Comparison of ENCODE assay signal across 15 mouse cellular contexts in the genomic region with DNA sequence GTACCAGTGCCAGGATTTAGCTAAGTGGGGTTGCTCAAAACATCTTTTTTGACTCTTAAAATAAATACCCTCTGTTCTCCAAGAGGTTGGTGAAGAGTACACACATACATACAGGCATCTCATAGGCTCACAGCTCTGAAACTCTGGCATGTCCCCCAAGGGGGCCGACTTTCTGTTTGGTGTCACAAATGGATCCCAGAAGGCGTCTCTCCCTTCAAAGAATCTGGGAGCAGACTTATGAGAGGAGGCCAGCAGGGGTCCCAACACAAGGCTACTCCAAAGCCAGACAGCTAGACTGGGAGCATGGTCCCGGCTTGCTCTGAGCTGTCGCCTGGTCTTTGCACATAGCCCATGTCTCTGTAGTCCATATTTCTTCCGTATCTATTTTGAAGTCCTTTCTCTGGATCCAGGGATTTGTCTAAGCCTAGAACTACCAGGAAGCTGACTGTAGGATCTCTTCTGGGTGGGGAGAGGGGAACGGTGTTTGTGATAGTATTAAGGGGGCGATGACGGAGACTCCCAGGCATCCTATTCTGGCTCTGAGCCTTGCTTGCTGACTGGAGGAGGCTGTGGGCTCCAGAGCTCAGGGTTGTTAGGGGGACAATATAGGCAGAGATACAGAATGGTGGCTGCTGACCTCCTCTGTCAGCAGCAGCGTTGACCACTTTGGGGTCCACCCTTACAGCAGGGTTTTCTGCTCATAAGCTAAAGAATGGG.
A peak's percentile ranks its signal among the peaks of the same experiment; 100 is the strongest.
DNase-seq lines count a peak whose midpoint lies in the region; ATAC-seq lines count a peak whose summit lies in the region.
"Had no signal": no experiment of that assay in that cellular context is flagged by ENCODE, and none has a peak within 500 bp of the region (broad histone marks: within the 10 kb centered on the region; RNA-seq: fewer than 3 reads in every experiment).

No protein-coding gene starts in this region.

- DNase-seq in heart, postnatal 10 days = no peak
- no peak for DNase-seq in kidney, postnatal 14 days
- DNase-seq in embryonic facial prominence, embryonic 14.5 days (ENCODE audit: low spot score) = no peak
- DNase-seq in lung, postnatal 10 days = peak; percentile 57
- no peak for DNase-seq in liver
- DNase-seq: cerebellum, postnatal 10 days; embryo, embryonic 11 days; gastrocnemius, postnatal 14 days; layer of hippocampus, adult 9-11 months; liver, embryonic 13.5 days had no signal

- 43% methylated on average over 9 of the region's 9 CpGs for WGBS in heart, embryonic 13.5 days
- WGBS in kidney, embryonic 15.5 days = 69% methylated on average over 9 of the region's 9 CpGs
- 62% methylated on average over 9 of the region's 9 CpGs for WGBS in embryonic facial prominence, embryonic 14.5 days

- H3K4me1 ChIP-seq in heart, embryonic 13.5 days = peaks cover 68% of the 10 kb centered on the region
- peaks cover 66% of the 10 kb centered on the region for H3K4me1 ChIP-seq in kidney, embryonic 15.5 days
- H3K4me1 ChIP-seq in embryonic facial prominence, embryonic 14.5 days (ENCODE audit: control insufficient read depth, insufficient read depth, low read length) = peaks cover 13% of the 10 kb centered on the region
- H3K4me1 ChIP-seq: midbrain, embryonic 15.5 days had no signal

- peak overlapping the region; percentile 34 for H3K27ac ChIP-seq in heart, embryonic 13.5 days (replicated peaks)
- H3K27ac ChIP-seq in kidney, embryonic 15.5 days = peak overlapping the region; percentile 88
- peak overlapping the region; percentile 8 for H3K27ac ChIP-seq in embryonic facial prominence, embryonic 14.5 days (replicated peaks; ENCODE audit: low read depth, low read length)
- H3K27ac ChIP-seq: hindbrain, embryonic 12.5 days; liver, embryonic 13.5 days; midbrain, embryonic 15.5 days had no signal

- peak overlapping the region; percentile 45 for H3K9ac ChIP-seq in heart, embryonic 13.5 days
- H3K9ac ChIP-seq in kidney, embryonic 15.5 days = no peak overlapping the region
- no peak overlapping the region for H3K9ac ChIP-seq in embryonic facial prominence, embryonic 14.5 days (ENCODE audit: low read depth, low read length)
- H3K9ac ChIP-seq: hindbrain, embryonic 12.5 days; liver, embryonic 13.5 days; midbrain, embryonic 15.5 days had no signal

- H3K36me3 ChIP-seq in heart, embryonic 13.5 days = no peaks in the 10 kb centered on the region
- no peaks in the 10 kb centered on the region for H3K36me3 ChIP-seq in kidney, embryonic 15.5 days
- H3K36me3 ChIP-seq in embryonic facial prominence, embryonic 14.5 days (ENCODE audit: control insufficient read depth, insufficient read depth, low read length) = no peaks in the 10 kb centered on the region
- H3K36me3 ChIP-seq: hindbrain, embryonic 12.5 days; liver, embryonic 13.5 days; midbrain, embryonic 15.5 days had no signal

- intact Hi-C loops in heart, postnatal 10 days (cut with DNase I) = no loop called here

- peaks cover 31% of the 10 kb centered on the region for H3K27me3 ChIP-seq in heart, embryonic 13.5 days (replicated peaks)
- H3K27me3 ChIP-seq in kidney, embryonic 15.5 days = peaks cover 85% of the 10 kb centered on the region
- H3K27me3 ChIP-seq in embryonic facial prominence, embryonic 14.5 days (replicated peaks; ENCODE audit: control insufficient read depth, insufficient read depth, low read length) = no peaks in the 10 kb centered on the region
- H3K27me3 ChIP-seq: liver, embryonic 13.5 days had no signal

- no peaks in the 10 kb centered on the region for H3K9me3 ChIP-seq in heart, embryonic 13.5 days
- no peaks in the 10 kb centered on the region for H3K9me3 ChIP-seq in kidney, embryonic 15.5 days (replicated peaks)
- no peaks in the 10 kb centered on the region for H3K9me3 ChIP-seq in embryonic facial prominence, embryonic 14.5 days (ENCODE audit: control insufficient read depth, low read length)
- H3K9me3 ChIP-seq: hindbrain, embryonic 12.5 days; liver, embryonic 13.5 days; midbrain, embryonic 15.5 days had no signal

- H3K4me3 ChIP-seq in heart, embryonic 13.5 days = no peak overlapping the region
- H3K4me3 ChIP-seq in kidney, embryonic 15.5 days (replicated peaks) = no peak overlapping the region
- H3K4me3 ChIP-seq in embryonic facial prominence, embryonic 14.5 days (ENCODE audit: low read depth, low read length) = no peak overlapping the region
- H3K4me3 ChIP-seq: hindbrain, embryonic 12.5 days; liver, embryonic 13.5 days; midbrain, embryonic 15.5 days had no signal

- H3K4me2 ChIP-seq in heart, embryonic 13.5 days = peak overlapping the region; percentile 9
- H3K4me2 ChIP-seq in kidney, embryonic 15.5 days = peak overlapping the region; percentile 4; the same call in 1 of the 2 replicates
- H3K4me2 ChIP-seq in embryonic facial prominence, embryonic 14.5 days (ENCODE audit: low read depth, low read length) = no peak overlapping the region
- H3K4me2 ChIP-seq: hindbrain, embryonic 12.5 days; liver, embryonic 13.5 days; midbrain, embryonic 15.5 days had no signal

- ATAC-seq in heart, embryonic 13.5 days (ENCODE audit: extremely low read depth, insufficient number of reproducible peaks, low FRiP score, low TSS enrichment) = no peak
- ATAC-seq in kidney, embryonic 15.5 days (replicated peaks; ENCODE audit: low FRiP score) = no peak
- no peak for ATAC-seq in embryonic facial prominence, embryonic 14.5 days (ENCODE audit: low read depth)
- ATAC-seq: intestine, postnatal 0 days; midbrain, embryonic 15.5 days had no signal

Comparison
In these comparisons a context has a peak if more than half of its experiments do, and no peak if none do; other contexts are left out.
1. H3K27ac ChIP-seq: peak in every context shown above with its lines; median percentile 88 in kidney, embryonic 15.5 days; 34 in heart, embryonic 13.5 days; 8 in embryonic facial prominence, embryonic 14.5 days.